Mouse (Mus musculus) gonadal fat pad, adult 2 months (tissue): Measurements from ENCODE around the gene Dock4. TPM values are rescaled to one million over a fixed set of nuclear protein-coding genes. Genes with fewer than 3 reads are reported as not detected.
"Not testable (repeated sequence)": the region's sequence is repeated elsewhere in the genome, so short reads cannot be mapped to it uniquely, and the experiment has no call there.

Experiments
- DNase-seq: peaks from one replicate; pipeline ENCODE4 v3.0.0-alpha.2; 2012; ENCODE audit warnings: low read depth
- polyA plus RNA-seq: library from polyadenylated mRNA; depleted of rRNA; stranded (reverse); fragments of >200 nt; gene quantifications from 2 replicates; pipeline ENCODE4 v1.2.3, GENCODE M21; 2012

Gene Dock4
- polyA plus RNA-seq, 1 experiment: 7.0 TPM

DNA sequence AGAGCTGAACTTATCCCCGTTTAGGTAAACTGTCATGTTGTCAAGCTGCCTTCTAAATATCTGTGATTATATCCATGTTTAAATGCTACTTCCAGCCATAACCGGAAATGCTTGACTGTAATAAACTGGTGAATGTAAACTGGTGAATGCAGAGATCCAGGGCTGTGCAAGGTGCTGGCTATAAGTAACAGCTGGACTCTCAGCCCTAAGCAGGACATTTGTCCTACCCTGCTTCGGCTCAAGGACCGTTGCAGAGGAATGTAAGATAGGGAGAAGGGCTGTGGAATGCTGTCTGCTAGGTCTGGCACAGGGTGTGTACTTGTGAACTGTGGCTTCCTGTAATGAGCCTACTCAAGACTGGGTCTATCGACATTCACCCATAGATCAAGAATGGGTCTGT, 377.9 kb downstream of the Dock4 start:
- DNase-seq: no peak

DNA sequence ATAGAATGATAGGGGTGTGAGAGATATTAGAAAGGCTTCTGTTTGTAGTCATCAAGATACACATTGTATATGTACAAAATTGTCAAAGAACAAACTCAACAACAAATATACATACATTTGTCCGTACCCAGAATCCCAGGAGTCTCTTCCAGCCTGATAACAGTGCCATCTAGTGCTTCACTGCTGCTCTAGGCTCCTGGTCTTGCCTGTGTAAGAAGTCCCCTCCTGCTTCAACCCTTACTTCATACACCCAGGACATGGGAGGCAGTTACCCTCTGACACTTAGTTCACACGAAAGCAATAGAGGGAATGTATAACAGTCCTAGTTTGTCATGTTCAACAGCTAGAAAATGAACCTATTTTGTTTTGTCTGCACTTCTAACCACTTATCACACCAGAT, 378.5 kb downstream of the Dock4 start:
- no peak for DNase-seq

DNA sequence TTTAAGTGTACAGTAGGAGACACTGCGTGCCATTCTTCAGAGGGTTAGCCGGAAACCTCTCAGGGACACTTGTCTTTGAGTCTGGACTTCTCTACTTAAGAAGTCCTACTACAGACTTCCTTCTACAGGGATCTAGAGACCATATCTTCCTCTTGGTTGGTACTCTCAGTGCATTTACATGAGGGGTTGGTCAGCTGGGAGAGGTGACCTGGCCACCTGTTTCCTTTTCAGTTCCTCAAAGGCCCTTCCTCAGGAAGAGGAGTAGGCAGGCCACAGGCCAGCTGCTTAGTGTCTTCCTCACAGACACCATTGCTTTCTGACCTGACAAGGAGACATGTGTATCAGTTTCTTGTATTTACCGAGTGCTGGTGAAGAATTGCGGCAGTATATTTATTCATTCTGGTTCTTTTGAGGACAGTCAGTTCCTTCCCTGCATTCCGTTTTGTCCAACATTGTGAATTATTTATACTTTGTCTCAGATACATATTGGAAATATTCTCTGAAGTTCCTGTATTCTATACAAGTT, 380.2 kb downstream of the Dock4 start:
- DNase-seq: no peak

DNA sequence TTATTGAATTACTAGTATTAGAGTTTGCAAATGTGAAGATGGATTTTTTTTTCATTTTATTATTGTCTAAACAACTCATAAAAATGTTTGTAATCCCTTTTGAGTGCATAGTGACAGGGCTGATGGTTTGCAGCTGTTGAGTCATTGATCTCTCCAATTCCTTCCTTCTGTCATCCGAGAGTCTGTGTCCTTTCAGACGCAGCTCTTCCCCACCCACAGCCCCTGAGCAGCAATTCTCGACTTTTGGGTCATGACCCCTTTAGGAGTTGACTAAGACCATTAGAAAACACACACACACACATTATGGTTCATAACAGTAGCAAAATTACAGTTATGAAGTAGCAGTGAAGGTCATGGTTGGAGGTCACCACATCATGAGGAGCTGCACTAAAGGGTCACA, 380.7 kb downstream of the Dock4 start:
- no peak for DNase-seq

DNA sequence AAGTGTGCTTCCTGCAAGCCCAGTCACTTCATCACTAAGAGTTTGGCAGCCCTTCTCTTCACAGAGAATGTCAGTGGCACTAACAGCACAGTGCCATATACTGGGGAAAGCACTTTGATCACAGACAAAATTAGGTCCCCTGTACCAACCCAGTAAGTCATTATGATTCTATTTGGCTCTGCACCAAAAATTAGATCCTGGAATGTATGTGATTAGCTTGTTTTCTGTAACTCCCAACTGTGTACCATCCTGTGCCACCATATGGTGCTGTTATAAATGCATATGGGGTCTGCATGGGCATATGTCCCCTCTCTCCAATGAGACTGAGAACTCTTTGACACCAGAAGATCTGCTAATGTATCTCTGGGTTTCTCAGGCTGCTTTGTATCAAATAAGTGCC, 382.3 kb downstream of the Dock4 start:
- DNase-seq: no peak

DNA sequence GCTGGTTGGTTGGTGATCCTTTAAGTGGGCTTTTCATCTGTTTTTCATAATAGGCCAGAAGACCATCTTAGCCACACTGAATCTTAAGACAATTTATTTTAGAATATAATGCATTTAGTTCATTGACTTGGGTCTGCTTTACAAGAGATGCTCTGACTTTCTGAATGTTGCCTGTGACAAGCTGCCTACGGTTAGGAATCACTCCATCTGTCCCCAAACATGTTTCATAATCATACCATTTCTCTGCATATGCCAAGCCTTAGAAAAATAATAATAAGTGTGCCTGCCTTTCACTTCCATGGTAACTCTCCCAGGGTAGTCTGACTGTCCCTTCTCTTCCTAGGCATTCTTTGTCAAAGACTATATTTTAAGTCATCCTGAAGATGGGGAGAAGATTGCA, 383.5 kb downstream of the Dock4 start:
- DNase-seq: no peak

DNA sequence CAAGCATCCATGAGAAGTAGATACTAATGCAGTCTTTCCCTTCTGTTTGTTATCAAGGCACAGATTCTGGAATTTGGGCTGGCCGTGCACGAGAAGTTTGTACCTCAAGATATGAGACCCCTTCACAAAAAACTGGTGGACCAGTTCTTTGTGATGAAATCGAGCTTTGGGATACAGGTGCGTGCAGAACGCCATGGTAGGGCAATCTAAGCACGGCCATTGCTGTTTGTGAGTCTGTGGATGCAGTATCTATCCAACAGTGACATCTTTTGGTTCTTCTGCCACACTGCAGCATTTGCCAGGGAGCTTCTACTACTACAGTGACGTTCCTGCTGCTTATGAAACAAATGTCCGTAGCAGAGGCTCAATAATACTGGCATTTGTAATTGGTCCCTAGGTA, 386.4 kb downstream of the Dock4 start:
- DNase-seq: no peak

DNA sequence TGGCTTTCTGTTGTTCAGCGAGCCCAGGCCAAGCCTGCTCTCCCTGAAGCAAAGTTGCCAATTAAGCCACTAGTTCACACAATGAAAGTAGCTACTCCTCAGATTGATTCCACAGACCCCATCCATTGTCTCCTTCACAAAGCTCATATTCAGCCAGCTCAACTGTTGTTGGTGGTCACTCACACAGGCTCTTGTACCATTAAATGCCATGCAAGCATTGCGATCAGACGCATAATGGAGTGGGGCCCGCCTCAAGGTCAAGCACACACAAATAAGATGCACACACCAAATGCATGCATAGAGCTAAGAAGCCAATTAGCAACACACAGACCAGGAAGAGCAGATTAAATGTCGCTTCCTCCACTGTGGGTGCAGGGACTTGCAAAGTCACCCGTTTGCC, 391.2 kb downstream of the Dock4 start:
- no peak for DNase-seq

DNA sequence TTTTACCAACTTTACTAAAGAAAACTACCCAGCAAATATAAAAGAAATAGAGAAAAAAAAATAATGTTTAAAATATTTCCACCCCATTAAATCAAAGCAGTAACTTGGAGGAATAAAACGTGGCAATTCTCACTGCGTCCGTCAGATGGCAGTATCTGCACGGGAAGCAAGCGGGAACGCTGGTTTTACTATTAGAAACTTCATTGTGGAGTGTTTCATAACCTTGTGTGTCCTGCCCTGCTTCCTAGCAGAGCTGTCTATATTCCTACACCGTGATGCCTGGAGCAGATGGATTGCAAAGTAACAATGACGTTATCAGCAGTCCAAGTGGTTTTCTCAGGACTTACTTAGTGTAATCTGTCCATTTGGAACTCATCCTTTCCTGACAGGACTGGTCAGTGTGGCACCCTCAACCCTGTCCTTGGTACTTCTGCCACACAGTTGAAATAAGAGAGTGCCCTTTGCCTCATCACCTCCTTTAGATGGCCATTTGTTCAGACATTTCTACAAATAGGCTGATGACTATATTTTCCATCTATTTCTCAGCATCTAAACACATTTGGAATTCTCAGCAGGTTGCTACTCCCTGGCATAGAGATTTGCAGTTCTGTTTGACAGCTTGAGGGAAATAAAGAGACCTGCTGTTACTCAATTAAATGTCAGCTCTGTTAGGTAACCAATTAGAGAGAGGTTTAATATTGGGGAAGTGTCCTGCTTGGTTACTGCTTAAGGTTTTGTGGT, 392.0 kb downstream of the Dock4 start:
- peak; percentile 17 for DNase-seq

DNA sequence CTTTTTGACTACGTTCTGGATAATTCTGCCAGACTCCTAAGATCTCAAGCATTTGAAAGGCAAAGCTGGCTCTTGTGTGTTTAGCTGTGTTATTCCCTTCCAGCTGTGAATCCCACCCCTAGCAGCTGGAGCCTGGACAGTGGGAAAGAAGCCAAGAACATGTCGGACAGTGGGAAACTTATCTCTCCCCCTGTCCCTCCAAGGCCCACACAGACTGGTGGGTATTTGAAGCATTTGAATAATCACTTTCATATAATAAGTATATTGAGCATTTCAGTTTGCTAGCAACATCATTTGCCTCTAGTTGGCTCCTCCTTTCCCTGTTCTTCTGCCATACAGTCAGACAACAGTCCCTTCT, 392.6 kb downstream of the Dock4 start:
- DNase-seq: no peak

DNA sequence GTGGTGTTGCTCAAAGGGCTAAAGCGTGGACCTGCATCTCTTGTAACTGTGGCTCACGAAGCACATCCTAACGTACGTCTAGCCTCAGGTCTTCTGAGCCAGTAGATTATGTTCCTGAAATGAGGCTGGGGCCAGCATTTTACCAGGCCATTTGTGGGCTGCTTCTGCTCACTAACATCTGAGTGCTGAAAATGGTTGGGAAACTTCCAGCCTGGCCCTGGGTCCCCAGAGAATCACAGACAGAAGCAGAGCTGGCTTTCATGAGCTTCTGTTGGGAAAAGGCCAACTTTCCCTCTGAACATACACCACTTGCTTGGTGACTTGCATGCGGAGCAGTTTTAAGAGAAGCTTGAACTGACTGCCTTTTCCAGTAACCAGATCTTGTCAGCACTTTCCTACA, 393.2 kb downstream of the Dock4 start:
- DNase-seq: no peak

DNA sequence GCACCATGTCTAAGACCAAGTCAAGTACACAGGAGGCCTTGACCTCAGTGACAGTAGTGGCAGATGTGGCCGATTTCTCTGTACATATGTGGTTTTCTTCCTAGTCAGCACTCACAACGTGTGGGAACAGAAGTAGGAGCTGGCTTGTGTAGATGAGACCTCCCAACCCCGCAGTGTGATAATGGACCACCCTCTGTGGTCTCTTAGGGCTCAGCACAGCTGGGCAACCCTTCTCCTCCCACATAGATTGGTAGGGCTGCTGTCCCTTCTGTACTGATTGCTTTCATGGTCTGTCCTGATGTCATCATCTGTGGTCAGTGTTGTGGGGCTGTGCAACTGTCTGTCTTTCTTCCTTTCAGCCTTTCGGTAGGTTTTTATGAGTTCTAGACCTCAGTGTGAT, 394.1 kb downstream of the Dock4 start:
- DNase-seq: no peak

DNA sequence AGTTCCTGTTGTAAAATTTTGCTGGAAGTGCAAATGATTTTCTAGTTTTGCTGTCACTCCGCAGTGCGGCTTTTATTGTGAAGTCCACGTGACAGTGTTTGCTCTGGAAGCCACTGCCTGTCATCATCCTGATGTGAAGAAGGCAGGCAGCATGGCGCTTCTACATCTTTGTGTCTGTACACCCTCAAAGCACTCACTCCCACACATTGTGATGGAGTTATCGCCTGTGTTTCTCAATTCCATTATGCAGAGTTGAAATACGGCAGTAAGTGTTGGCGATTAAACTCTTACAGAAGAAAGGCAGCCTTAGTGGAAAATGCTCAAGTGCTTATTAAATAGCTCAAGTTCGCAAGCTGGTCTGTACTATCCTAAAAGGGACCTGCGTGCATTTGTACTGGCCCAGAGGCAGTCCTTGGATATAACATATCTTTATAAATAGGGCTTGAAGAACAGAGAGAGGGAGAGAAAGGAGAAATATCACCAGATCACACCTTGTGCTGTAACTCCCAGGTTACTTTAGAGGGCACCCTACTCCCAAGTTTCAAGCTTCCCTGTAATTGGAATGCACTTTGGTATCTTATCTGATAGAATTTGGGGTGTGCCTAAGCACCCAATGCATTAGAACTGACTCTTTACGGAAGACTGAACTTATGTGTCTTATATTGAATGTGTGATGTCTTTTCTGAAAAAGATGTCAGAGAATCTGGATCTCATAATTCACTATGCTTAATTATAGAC, 396.7 kb downstream of the Dock4 start:
- no peak for DNase-seq

DNA sequence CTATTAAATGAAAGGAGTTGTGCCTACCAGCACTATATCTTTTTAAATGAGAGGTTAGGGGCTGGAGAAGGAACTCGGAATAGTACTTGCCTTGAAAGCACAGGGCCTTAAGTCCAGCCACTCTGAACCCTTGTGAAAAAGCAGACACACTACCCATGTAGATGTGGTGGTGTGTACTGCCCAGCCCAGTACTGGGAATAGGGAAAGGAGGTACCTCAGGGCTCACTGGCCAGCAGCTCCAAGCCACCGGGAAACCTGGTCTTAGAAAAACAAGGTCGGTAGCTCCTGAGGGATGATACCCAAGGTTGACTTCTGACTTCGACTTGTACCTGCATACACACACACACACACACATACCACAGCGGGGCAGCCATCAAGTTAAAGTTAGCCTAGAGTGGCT, 397.2 kb downstream of the Dock4 start:
- no peak for DNase-seq

DNA sequence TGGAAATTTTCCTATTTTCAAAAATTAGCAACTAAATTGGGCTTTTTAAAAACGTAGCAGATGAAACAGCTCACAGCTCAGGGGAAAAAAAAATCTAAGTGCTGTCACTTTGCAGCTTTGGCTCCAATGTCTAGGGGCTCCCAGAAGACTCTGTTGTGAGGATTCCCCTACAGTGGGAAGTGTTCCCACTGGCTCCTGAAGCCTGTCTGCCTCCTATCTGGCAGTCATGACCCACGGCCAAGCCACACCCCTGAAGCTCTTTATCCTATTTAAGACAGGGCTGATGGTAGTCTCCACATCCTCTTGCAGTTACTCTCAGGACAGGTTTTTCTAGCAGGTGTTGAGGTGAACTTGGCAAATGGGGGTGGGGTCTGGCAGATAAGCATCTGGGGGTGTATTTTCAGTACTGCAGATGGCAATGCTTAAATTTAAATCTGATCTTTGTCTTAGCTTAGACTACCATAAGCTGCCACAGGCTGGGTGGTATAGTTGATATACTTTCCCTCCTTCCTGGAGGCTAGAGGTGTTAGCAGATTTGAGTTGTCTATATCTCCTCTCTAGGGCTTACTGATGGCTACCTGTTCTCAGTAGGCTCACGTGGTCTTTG, 397.8 kb downstream of the Dock4 start:
- no peak for DNase-seq

DNA sequence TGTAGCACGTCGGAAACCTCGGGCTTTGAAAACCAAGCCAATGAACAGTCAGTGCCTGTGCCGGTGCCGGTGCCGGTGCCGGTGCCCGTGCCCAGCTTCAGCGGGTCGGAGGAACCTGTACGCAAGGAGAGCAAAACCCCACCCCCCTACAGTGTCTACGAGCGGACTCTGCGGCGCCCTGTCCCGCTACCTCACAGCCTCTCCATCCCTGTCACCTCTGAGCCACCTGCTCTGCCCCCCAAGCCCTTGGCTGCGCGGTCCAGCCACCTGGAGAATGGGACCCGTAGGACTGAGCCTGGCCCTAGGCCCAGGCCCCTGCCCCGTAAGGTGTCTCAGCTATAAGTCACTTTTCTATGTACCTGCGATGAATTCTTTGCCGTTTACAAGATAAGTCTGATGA, 398.6 kb downstream of the Dock4 start:
- DNase-seq: no peak

DNA sequence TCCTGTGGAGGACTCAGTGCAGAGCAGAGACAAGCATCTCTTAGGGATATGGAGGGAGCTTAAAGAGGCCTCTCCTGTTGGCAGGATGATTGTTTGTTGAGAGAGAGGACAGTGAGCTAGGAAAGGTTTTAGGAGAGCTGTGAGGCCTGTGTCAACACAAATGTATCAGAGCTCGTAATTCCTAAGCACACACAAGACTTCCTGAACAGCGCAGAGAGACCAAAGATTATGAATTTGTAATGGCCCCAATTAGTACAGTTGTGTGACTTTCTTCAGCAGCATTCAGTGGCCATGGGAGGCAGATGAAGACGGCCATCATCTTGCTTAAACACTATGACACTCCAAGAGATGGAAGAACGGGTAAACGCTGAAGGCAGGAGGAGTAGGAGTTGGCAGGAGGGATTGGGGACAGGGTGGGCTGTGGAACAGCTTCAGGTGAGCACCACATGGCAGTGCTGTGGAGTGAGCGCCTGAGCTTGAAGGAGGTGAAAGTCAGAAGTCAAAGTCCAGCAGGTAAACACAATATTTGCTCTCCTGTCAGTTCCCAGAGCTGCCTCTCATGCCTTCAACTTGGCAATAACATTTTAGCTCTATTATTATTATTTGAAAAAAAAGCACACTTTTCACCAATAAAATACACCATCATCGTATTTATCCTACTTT, 409.1 kb downstream of the Dock4 start:
- no peak for DNase-seq

DNA sequence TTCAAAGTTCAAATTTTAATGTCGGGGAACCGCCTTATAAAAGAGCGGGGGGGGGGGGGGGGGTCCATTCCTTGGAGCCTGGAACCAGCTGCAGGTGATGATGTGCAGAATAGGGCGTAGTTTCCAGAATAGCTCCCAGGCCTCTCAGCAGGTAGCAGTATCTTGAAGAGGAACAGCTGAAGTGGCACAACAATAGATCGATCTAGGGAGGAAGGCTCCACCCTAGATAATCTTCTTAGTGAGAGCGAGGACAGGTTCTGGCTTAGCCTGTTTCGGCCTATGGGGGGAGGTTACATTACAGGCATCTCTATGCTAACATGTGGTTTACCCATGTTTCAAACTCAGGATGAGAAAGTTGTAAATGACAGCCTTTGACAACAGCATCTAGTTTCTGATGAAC, 411.7 kb downstream of the Dock4 start:
- no peak for DNase-seq

DNA sequence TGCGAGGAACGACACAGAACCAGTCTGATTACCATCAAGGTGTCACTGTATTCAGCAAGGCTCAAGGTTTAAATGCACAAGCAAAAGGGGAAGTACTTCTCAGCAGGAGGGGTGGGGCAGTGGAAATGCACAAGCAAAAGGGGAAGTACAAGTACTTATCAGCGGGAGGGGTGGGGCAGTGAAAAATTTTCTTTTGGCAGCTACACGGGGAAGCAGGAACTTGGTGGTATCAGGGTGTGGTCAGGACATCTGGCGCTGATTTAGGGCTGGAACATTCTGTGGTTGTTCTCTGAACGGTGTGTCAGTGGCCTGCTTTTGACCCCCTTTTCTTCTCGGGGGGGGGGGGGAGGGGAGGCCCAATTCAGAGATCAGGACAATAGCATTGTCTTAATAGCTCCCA, 413.0 kb downstream of the Dock4 start:
- DNase-seq: not testable (repeated sequence)

DNA sequence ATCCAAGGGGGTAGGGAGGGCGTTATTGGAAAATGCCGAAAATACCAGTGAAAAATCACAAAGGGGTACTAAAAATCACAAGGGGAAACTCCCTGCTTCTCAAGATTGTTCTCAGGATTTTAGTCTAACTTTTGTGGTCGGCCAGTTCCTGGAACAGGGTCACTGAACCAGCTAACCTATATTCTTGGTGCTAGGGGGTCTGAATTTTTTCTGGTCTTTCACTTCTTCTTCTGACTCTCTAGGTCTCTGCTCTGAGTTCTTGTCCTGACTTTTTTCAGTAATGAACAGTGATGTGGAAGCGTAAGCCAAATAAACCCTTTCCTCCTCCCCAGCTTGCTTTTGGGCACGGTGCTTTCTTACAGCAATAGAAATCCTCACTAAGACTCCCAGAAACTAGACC, 424.6 kb downstream of the Dock4 start:
- DNase-seq: no peak

DNA sequence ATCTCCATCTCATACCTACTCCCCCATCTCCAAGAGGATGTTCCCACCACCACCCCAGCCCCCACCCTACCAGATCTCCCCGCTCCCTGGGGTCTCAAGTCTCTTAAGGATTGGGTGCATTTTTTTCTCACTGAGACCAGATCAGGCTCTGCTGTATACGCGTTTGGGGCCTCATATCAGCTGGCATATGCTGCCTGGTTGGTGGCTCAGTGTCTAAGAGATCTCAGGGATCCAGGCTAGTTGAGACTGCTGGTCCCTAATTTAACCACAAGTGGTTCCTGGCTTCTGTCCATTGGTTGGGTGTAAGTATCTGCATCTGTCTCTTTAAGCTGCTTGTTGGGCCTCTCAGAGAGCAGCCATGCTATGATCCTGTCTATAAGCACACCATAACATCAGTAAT, 427.0 kb downstream of the Dock4 start:
- DNase-seq: no peak

DNA sequence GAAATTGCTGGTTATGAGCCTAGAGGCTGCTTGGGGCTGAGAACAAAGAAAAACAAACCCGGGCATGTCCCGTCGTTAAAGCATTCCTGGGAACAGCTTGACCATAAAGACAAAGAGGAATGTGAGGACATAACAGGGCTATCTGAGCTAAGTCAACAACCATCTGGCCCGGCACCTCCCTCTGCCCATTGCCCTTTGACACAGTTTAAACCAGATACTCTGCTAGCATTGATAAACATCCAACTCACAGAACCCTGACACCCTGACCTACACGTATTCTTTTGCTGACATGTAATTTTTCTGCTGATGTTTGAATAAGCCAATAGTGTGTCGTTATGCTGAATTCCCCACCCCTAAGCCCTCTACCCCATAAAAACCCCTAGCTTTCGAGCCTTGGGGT, 427.5 kb downstream of the Dock4 start:
- not testable (repeated sequence) for DNase-seq

DNA sequence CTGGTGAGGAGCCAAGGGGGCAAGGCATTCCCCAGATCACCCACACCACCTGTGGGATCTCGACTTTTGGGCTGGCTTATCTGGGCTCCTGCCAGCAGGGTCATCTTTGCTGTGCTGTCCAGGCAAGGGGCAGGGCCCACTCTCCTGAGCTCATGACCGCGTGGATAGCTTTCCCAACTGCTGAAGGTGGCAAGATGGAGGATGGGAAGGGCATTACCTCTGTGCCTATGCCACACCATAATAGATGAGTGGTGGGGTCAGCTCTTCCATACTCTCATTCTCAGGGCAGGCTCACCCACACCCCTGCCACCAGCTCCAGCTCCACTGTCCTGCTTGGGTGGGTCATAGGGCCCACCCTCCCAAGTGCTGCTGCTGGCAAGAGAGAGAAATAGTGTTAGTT, 439.2 kb downstream of the Dock4 start:
- DNase-seq: no peak
